Mouse (Mus musculus): ENCODE results near the gene Ern1. TPM values are rescaled to one million over a fixed set of nuclear protein-coding genes. Genes with fewer than 3 reads are reported as not detected.
A peak's percentile ranks its signal among the peaks of the same experiment; 100 is the strongest.

Ern1 gene
- polyA plus RNA-seq, 1 experiment, result 6.6 TPM

- no peaks in the 10 kb centered on the region for H3K27me3 ChIP-seq (ENCODE audit: control insufficient read depth, insufficient read depth, low read length)
- no peak for TF ChIP-seq CTCF (IDR thresholded peaks at IDR 0.05; ENCODE audit: control insufficient read depth, insufficient read depth, insufficient replicate concordance, low read depth, low read length)
- no peak for TF ChIP-seq POLR2A (IDR thresholded peaks at IDR 0.05; ENCODE audit: control insufficient read depth, low read depth, low read length)
- H3K36me3 ChIP-seq (ENCODE audit: control insufficient read depth, insufficient read depth, low read length), result no peaks in the 10 kb centered on the region
- H3K4me1 ChIP-seq (ENCODE audit: control insufficient read depth, insufficient read depth, low read length), result no peaks in the 10 kb centered on the region
- H3K4me3 ChIP-seq (ENCODE audit: control insufficient read depth, low read depth, low read length), result no peak overlapping the region
- H3K27ac ChIP-seq (ENCODE audit: control insufficient read depth, insufficient read depth, low read depth, low read length), result no peak overlapping the region
These were observed 58.0 kb downstream of the Ern1 start for GRCm38 (mm10) chr11:106429689-106430088.

- TF ChIP-seq POLR2A (IDR thresholded peaks at IDR 0.05; ENCODE audit: control insufficient read depth, low read depth, low read length), result no peak
- TF ChIP-seq CTCF (IDR thresholded peaks at IDR 0.05; ENCODE audit: control insufficient read depth, insufficient read depth, insufficient replicate concordance, low read depth, low read length), result no peak
- H3K27me3 ChIP-seq (ENCODE audit: control insufficient read depth, insufficient read depth, low read length), result no peaks in the 10 kb centered on the region
- no peak overlapping the region for H3K27ac ChIP-seq (ENCODE audit: control insufficient read depth, insufficient read depth, low read depth, low read length)
- H3K4me1 ChIP-seq (ENCODE audit: control insufficient read depth, insufficient read depth, low read length), result no peaks in the 10 kb centered on the region
- H3K4me3 ChIP-seq (ENCODE audit: control insufficient read depth, low read depth, low read length), result no peak overlapping the region
- no peaks in the 10 kb centered on the region for H3K36me3 ChIP-seq (ENCODE audit: control insufficient read depth, insufficient read depth, low read length)
These were observed 59.1 kb downstream of the Ern1 start for GRCm38 (mm10) chr11:106428556-106428955.

GRCm38 (mm10) chr11:106428106-106428505 is 59.5 kb downstream of the Ern1 start:
- Histone ChIP-seq H3K4me1 (ENCODE audit: control insufficient read depth, insufficient read depth, low read length) (no peaks in the 10 kb centered on the region), H3K4me3 (ENCODE audit: control insufficient read depth, low read depth, low read length) (no peak overlapping the region), H3K36me3 (ENCODE audit: control insufficient read depth, insufficient read depth, low read length) (no peaks in the 10 kb centered on the region), H3K27ac (ENCODE audit: control insufficient read depth, insufficient read depth, low read depth, low read length) (no peak overlapping the region), H3K27me3 (ENCODE audit: control insufficient read depth, insufficient read depth, low read length) (no peaks in the 10 kb centered on the region)
- TF ChIP-seq CTCF (IDR thresholded peaks at IDR 0.05; ENCODE audit: control insufficient read depth, insufficient read depth, insufficient replicate concordance, low read depth, low read length) (no peak), POLR2A (IDR thresholded peaks at IDR 0.05; ENCODE audit: control insufficient read depth, low read depth, low read length) (no peak)

GRCm38 (mm10) chr11:106426447-106426846 is 61.2 kb downstream of the Ern1 start:
- no peaks in the 10 kb centered on the region for H3K27me3 ChIP-seq (ENCODE audit: control insufficient read depth, insufficient read depth, low read length)

GRCm38 (mm10) chr11:106425201-106425600 is 62.5 kb downstream of the Ern1 start:
- Histone ChIP-seq H3K4me1 (ENCODE audit: control insufficient read depth, insufficient read depth, low read length) (no peaks in the 10 kb centered on the region), H3K27ac (ENCODE audit: control insufficient read depth, insufficient read depth, low read depth, low read length) (no peak overlapping the region), H3K27me3 (ENCODE audit: control insufficient read depth, insufficient read depth, low read length) (no peaks in the 10 kb centered on the region), H3K36me3 (ENCODE audit: control insufficient read depth, insufficient read depth, low read length) (no peaks in the 10 kb centered on the region), H3K4me3 (ENCODE audit: control insufficient read depth, low read depth, low read length) (no peak overlapping the region)
- TF ChIP-seq CTCF (IDR thresholded peaks at IDR 0.05; ENCODE audit: control insufficient read depth, insufficient read depth, insufficient replicate concordance, low read depth, low read length) (no peak), POLR2A (IDR thresholded peaks at IDR 0.05; ENCODE audit: control insufficient read depth, low read depth, low read length) (no peak)

More at GRCm38 (mm10) chr11:106426447-106426846, 61.2 kb downstream of the Ern1 start:
- no peak overlapping the region for H3K27ac ChIP-seq (ENCODE audit: control insufficient read depth, insufficient read depth, low read depth, low read length)
- H3K4me1 ChIP-seq (ENCODE audit: control insufficient read depth, insufficient read depth, low read length), result no peaks in the 10 kb centered on the region
- no peaks in the 10 kb centered on the region for H3K36me3 ChIP-seq (ENCODE audit: control insufficient read depth, insufficient read depth, low read length)
- no peak overlapping the region for H3K4me3 ChIP-seq (ENCODE audit: control insufficient read depth, low read depth, low read length)
- TF ChIP-seq POLR2A (IDR thresholded peaks at IDR 0.05; ENCODE audit: control insufficient read depth, low read depth, low read length) (no peak), CTCF (IDR thresholded peaks at IDR 0.05; ENCODE audit: control insufficient read depth, insufficient read depth, insufficient replicate concordance, low read depth, low read length) (no peak)

GRCm38 (mm10) chr11:106419262-106420102 is 68.2 kb downstream of the Ern1 start:
- no peaks in the 10 kb centered on the region for H3K27me3 ChIP-seq (ENCODE audit: control insufficient read depth, insufficient read depth, low read length)
- no peak overlapping the region for H3K27ac ChIP-seq (ENCODE audit: control insufficient read depth, insufficient read depth, low read depth, low read length)
- H3K36me3 ChIP-seq (ENCODE audit: control insufficient read depth, insufficient read depth, low read length), result no peaks in the 10 kb centered on the region
- H3K4me3 ChIP-seq (ENCODE audit: control insufficient read depth, low read depth, low read length), result no peak overlapping the region
- no peaks in the 10 kb centered on the region for H3K4me1 ChIP-seq (ENCODE audit: control insufficient read depth, insufficient read depth, low read length)
- no peak for TF ChIP-seq POLR2A (IDR thresholded peaks at IDR 0.05; ENCODE audit: control insufficient read depth, low read depth, low read length)
- no peak for TF ChIP-seq CTCF (IDR thresholded peaks at IDR 0.05; ENCODE audit: control insufficient read depth, insufficient read depth, insufficient replicate concordance, low read depth, low read length)

GRCm38 (mm10) chr11:106418622-106419196 is 68.9 kb downstream of the Ern1 start:
- H3K27me3 ChIP-seq (ENCODE audit: control insufficient read depth, insufficient read depth, low read length), result no peaks in the 10 kb centered on the region
- H3K27ac ChIP-seq (ENCODE audit: control insufficient read depth, insufficient read depth, low read depth, low read length), result no peak overlapping the region
- no peaks in the 10 kb centered on the region for H3K36me3 ChIP-seq (ENCODE audit: control insufficient read depth, insufficient read depth, low read length)
- no peak overlapping the region for H3K4me3 ChIP-seq (ENCODE audit: control insufficient read depth, low read depth, low read length)
- TF ChIP-seq CTCF (IDR thresholded peaks at IDR 0.05; ENCODE audit: control insufficient read depth, insufficient read depth, insufficient replicate concordance, low read depth, low read length) (peak; percentile 70; the same call in 1 of the 2 replicates), POLR2A (IDR thresholded peaks at IDR 0.05; ENCODE audit: control insufficient read depth, low read depth, low read length) (no peak)
- H3K4me1 ChIP-seq (ENCODE audit: control insufficient read depth, insufficient read depth, low read length), result no peaks in the 10 kb centered on the region
